Mouse (Mus musculus): ENCODE measurements around the gene Mtpn. TPM values are rescaled to one million over a fixed set of nuclear protein-coding genes. Genes with fewer than 3 reads are reported as not detected.

Mtpn gene
- total RNA-seq, 2 experiments from 2014 or later, result 72.6 to 75.4 TPM

Small RNA genes within 50 kb of the gene (microRNA-seq; reads per million reads assigned to microRNA genes)
- 0 reads per million in 2 experiments for gene Gm23053

Other genes with a start within 250 kb of the Mtpn start
- under 1 TPM; 0.12 TPM for gene Slc13a4, start 231.8 kb downstream of the Mtpn start, total RNA-seq (2021)
- gene Fam180a, start 213.7 kb downstream of the Mtpn start, total RNA-seq (2021), result 1 to 10 TPM in 1 of 2 experiments, under 1 TPM in 1; 0.74 to 1.3 TPM